Mouse (Mus musculus) T-cell, adult 2 months (primary cell): ENCODE measurements around the gene Crispld2.

Source experiments
- DNase-seq: peaks from one replicate; pipeline ENCODE4 v3.0.0; 2022; ENCODE audit warnings: low spot score

Crispld2 gene

DNA sequence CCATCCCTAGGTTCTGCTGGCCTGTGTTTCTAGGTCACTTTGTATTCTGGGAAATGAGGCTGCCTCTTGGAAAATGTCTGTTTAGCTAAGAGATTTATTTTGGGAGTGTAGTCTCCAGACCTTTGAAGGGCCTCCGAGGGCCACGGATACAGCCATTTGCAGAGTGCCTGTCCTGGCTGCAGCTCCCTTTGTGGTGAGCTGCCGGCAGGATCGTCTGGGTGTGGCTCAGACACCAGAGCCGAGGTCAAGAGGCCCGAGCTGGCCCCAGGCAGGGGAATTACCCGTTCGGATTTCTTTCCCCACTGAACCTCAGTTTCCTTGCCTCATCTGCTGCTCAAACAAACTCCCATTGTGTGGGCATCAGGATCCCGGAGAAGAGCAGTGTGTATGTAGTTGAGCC, 43.9 kb downstream of the Crispld2 start:
- DNase-seq = no peak

- DNase-seq = no peak
Measured at GRCm38 (mm10) chr8:120036578-120036977, 44.3 kb downstream of the Crispld2 start.

DNA sequence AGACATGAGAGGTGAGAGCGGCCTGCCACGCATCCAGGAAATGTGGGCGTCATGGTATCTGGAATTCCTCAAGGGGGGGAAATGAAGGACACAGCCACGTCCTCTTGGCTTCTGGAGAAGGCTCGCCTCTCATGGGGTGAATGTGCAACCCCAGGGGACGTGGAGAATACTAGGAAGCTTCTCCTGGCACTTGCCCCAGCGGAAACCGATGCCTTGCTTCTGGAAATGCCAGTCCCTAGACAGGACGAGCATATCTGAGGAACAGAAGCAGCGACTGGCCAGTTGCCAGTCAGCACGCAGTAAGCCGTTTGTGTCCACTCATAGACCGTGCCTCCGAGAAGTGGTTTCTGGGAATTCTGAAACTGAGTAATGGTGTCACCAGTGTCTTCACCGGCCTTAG, 45.0 kb downstream of the Crispld2 start:
- DNase-seq = no peak

DNA sequence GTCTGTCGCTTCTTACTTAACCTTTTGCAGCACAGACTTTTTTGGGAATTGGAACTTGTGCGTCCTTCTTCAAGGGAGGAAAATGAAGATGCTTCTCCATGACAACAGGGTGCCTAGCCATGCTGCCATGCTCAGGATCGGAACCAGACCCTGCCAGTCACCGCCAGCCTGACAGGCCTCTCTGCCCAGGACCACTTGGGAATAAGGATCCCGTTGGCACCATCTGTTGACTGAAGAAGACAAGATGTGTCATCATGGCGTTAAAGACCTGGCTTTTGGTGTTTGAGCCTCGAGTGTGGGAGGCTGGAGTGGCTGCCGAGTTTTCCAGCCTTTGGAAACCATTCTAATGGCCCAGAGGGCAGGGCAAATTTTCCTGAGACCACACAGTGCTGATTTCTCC, 45.4 kb downstream of the Crispld2 start:
- no peak for DNase-seq

DNA sequence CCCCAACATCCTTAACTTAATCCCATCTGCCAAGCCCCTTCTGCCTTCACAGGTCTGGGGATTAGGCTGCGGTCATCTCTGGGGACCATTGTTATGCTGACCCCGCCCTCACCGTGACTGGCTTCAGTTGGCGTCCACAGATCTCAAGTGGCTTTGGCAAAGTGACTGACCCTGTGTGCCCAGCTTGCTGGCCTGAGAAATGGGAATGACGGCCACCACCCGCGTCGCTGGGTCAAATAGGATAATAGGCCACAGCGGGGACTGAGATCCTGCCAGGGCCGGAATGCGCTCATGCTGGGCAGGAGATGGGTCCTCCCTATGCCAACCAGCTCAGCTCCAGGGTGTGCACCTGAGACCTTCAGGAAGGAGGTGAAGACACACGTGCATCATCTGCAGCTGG, 46.5 kb downstream of the Crispld2 start:
- no peak for DNase-seq

DNA sequence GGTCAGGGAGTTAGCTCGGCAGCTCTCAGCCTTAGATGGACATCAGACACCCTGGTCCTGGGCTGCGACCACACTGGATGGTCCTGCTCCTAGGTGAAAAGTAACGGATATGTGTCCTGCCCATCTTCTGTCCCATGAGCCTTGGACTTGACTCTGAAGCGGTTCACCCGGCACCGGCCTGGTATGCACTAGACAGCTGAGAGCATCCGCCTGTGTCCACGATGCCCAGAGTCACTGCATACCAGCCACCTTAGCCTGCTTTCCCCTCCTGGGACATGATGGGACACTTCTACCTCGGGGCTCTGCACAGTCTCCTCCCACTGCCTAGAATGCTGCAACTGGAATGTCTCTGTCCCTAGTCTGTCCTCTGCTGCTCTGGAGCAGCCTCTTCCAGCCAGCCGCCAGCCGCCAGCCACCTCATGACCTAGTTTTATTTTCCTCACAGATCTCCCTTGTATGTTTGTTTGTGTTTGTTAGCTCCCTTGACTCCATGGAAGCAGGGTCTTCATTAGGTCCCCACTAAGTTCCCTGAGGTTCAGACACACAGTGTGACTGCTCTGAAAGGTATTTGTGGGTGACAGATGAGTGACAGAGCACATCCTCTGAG, 47.2 kb downstream of the Crispld2 start:
- no peak for DNase-seq

- DNase-seq = no peak
Measured at GRCm38 (mm10) chr8:120040861-120041260, 48.6 kb downstream of the Crispld2 start.

DNA sequence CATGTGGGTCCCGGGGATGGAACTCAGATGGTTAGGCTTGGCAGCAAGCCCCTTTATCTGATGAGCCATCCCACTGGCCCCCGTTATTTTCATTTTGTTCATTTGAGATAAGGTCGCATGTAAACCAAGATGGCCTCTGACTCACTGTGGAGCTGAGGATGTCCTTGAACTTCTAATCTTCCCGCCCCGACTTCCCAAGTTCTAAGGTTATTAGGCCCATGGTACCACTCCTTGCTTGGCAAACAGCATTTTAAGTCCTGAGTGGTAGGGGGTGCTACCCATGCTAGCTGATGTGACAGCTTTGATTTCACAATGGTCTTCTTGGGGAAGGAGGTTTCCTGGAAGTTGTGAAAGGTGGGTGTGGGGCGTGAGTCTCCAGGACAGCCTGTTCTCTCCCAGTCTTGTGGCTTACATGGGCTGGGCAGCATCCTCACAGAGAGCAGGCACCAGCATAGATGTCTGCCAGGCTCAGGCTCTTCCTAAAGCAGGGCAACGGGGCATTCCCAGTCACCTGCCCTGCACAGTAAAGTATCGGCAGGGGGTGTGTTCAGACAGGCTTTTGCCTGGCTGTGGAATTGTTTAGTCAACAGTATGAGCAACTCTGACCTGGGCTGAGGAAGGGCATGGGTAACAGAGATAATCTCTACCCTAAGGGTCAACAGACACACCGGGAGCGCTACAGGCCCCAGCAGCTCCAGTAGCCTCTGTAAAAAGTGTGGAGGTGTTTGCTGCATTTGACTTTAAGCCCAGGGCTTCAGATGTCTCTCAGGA, 50.5 kb downstream of the Crispld2 start:
- DNase-seq = no peak

DNA sequence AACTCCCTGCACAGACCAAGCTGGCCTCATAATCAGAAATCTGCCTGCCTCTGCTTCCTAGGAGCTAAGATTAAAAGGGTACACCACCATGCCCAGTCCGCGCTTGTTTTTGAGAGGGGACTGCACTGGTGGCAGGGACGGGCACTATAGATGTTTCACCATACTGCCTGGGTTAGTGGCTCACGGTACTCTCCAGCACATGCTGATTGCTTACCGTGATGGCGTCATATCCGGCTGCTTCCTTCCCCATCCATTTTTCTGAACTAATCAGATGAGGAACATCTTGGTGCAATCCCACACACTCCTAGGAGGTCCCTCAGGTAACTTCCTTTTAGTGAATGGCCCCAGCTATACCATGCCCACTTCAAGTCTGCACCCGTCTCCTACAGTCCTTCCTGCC, 52.7 kb downstream of the Crispld2 start:
- no peak for DNase-seq

DNA sequence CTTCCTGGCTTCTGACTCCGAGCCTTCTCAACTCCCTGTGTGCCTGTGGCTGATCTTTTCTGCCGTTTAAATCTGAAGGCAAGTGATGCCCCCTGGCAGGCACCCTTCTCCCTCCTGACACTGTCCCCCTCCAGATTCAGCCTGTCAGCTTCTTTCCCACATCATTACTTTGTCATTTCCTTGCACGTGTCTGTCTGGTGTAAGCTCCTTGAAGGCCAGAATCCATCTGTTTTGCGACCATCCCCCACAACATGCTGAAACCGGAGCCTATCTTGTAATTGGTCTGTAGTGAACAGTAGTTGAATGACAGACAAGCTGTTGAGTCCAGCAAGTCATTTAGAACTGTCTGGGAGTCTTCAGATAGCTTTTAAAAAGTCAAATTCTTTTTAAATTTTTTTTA, 53.2 kb downstream of the Crispld2 start:
- DNase-seq = no peak

GRCm38 (mm10) chr8:120046258-120047020, 54.2 kb downstream of the Crispld2 start:
- no peak for DNase-seq

DNA sequence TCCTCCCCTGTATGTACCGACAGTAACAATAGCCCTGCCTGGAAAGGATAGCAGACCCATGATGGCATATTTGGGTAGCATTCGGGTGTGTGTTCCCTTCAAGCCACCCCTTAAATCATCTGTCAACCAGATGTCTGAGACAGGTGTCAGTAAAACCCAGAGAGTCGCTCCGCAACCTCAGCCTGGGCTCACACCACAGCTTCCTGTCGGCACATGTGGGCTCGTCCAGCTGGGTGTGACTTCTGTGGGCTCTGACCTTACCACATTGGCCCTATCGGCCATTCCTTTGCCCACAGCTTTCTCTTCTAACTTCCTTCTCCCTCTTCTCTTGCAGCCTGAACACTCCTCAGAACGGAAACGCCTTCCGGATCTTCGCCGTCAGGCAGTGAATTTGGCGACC, 57.7 kb downstream of the Crispld2 start:
- DNase-seq = peak; percentile 39

DNA sequence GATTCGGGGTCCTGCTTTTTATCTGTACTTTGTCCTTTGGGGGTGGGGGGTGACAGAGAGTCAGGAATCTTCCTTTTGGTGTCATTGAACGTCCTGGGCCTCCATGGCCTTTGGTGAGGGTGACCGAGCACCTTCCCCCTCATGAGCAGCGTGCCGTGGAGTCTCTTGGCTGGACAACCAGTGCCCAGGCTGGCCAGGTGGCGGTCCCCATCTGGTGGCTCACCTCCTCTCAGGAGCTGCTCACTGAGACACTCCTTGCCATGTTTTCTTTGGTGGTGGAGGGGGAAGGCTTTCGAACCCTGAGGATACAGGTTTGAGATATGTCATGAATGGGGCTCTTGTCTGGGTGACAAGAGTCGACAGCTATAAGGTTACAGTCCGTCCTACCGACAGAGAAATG, 58.1 kb downstream of the Crispld2 start:
- no peak for DNase-seq

- DNase-seq = peak; percentile 15
Measured at GRCm38 (mm10) chr8:120051006-120051405, 58.8 kb downstream of the Crispld2 start.

DNA sequence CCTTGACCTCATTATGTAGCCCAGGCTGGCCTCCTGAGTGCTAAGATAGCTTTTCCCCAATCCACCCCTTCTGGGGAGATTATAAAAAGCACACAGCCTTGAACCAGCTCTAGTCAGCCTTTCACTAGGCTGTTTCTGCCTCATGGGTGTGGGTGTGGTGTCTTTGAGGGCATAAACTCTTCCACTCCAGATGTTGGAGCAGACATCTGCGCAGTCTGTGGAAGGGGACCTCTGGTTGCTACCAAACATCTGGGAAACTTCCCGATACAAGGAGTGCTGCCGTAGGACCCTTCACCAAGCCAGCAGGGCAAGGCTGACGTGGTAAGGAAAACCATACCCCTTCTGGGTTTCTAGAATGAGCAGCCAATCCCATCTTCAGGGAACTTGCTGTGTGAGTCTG, 59.7 kb downstream of the Crispld2 start:
- DNase-seq = no peak

- DNase-seq = no peak
Measured at GRCm38 (mm10) chr8:120052318-120052717, 60.1 kb downstream of the Crispld2 start.

GRCm38 (mm10) chr8:120054833-120055232, 62.6 kb downstream of the Crispld2 start:
- DNase-seq = no peak

- DNase-seq = no peak
Measured at GRCm38 (mm10) chr8:120057078-120057477, 64.8 kb downstream of the Crispld2 start.

DNA sequence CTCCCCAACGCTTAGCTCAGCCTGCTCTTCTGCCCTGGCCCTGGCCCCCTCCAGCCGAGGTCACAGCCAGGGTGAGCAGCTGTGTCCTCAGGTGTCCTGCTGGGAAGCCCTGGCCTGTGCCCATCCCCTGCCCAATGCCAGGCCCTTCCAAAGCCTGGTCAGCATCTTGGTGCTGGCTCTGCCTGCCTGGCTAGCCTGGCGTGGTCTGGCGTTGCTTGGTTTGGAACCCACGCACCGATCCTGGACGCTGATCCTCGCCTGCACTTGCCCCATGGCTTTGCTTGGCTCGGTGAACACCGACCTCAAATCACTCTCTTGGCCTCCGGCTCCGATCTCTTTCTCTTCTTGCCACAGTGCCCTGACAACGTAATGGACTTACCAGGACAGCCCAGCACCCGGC, 70.5 kb downstream of the Crispld2 start:
- DNase-seq = no peak

GRCm38 (mm10) chr8:120063326-120063725, 71.1 kb downstream of the Crispld2 start:
- no peak for DNase-seq

GRCm38 (mm10) chr8:120065611-120066010, 73.4 kb downstream of the Crispld2 start:
- no peak for DNase-seq

DNA sequence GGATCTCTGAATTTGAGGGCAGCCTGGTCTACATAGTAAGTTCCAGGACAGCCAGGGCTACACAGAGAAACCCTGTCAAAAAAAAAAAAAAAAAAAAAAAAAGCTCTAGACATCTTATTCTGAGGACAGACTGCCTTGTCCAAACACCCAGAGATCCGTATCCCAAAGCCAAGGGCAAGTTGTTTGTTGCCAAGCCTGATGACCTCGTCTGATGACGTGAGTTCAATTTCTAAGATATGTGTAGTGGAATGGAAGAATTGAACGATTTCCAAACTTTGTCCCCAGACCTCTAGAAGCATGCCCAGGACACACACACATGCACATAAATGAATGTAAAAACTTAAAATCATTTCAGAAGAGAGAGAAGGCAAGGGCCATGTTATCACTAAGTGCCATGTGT, 74.0 kb downstream of the Crispld2 start:
- DNase-seq = no peak
